Mouse (Mus musculus) liver, embryonic 11.5 days (tissue): ENCODE results near the gene Fshb. TPM values are rescaled to one million over a fixed set of nuclear protein-coding genes. Genes with fewer than 3 reads are reported as not detected.

Source experiments
- ATAC-seq: fragments of 200-750 bp; cut with Nextera tagmentation; replicated peaks from 2 replicates; pipeline ENCODE4 v1.8.0; 2017; ENCODE audit warnings: moderate number of reproducible peaks, mild to moderate bottlenecking, moderate TSS enrichment, moderate library complexity; ENCODE audit not compliant: low FRiP score
- DNase-seq: peaks from one replicate; pipeline ENCODE4 v3.0.0-alpha.2; 2017; ENCODE audit warnings: low spot score
- H3K27ac ChIP-seq: fragments of 300-500 bp; sonication (generic); 2 replicates; pipeline ENCODE4 v1.5.1; 2014; ENCODE audit warnings: mild to moderate bottlenecking, low read depth, low read length, control low read depth
- H3K27me3 ChIP-seq: fragments of 300-500 bp; sonication (generic); replicated peaks from 2 replicates; pipeline ENCODE4 v1.6.1; 2014; ENCODE audit warnings: low read length, mixed read lengths; ENCODE audit not compliant: control insufficient read depth, insufficient read depth
- H3K36me3 ChIP-seq: fragments of 300-500 bp; sonication (generic); 2 replicates; pipeline ENCODE4 v1.6.1; 2014; ENCODE audit warnings: mild to moderate bottlenecking, low read length, moderate library complexity, mixed read lengths; ENCODE audit not compliant: control insufficient read depth, insufficient read depth
- H3K4me1 ChIP-seq: fragments of 300-500 bp; sonication (generic); replicated peaks from 2 replicates; pipeline ENCODE4 v1.6.1; 2014; ENCODE audit warnings: low read length, mixed read lengths; ENCODE audit not compliant: control insufficient read depth, insufficient read depth
- H3K4me2 ChIP-seq: fragments of 300-500 bp; sonication (generic); 2 replicates; pipeline ENCODE4 v1.6.1; 2014; ENCODE audit warnings: mild to moderate bottlenecking, control low read depth, moderate library complexity
- H3K4me3 ChIP-seq: fragments of 300-500 bp; sonication (generic); 2 replicates; pipeline ENCODE4 v1.5.1; 2014; ENCODE audit warnings: low read depth, low read length, control low read depth
- H3K9ac ChIP-seq: fragments of 300-500 bp; sonication (generic); 2 replicates; pipeline ENCODE4 v1.6.1; 2014; ENCODE audit warnings: low read depth, low read length, control low read depth
- H3K9me3 ChIP-seq: fragments of 300-500 bp; sonication (generic); 2 replicates; pipeline ENCODE4 v1.6.1; 2016; ENCODE audit warnings: low read length, inconsistent platforms, mixed read lengths; ENCODE audit not compliant: control insufficient read depth
- WGBS: fragments of 180-500 bp; shearing (Covaris S2); extraction: QIAGEN DNeasy Blood & Tissue Kit; methylation state at CpG from one replicate; pipeline ENCODE4 v1.1.7; 2014; 5-methylcytosine and 5-hydroxymethylcytosine counted together
- polyA plus RNA-seq: library from polyadenylated mRNA; unstranded; fragments of >200 nt; fragmentation: Nextera tagmentation; extraction: Ambion mirVana; gene quantifications from 2 replicates; pipeline ENCODE4 v1.2.1, GENCODE M21; 2014

The Fshb gene
- not detected in 2 replicates for polyA plus RNA-seq

DNA sequence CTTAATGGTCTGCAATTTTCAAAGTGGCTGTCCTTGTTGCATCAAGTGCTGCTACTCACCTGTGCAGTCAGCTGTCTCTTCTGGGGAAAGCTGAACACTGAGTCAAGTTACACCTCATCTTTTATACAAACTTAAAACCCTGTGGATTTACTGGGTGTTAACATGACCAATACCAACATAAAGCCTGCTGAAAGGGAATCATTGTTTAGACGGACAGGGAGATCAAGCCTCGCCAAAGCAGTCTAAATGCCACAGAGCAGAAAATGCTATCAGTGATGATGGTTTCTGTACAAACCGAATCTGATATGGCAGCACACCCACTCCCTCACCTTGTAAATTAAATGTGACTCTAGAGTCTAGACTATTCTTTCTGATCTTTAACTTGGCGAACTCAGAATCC lies at the start of gene Fshb:
Gene Fshb, minus strand, starts transcription at position 101 of the 400 bp plus-strand sequence.
- Histone ChIP-seq H3K9ac (no peak within 1 kb of the TSS), H3K9me3 (no peaks in the 10 kb centered on the region), H3K27ac (no peak within 1 kb of the TSS), H3K4me1 (no peaks in the 10 kb centered on the region), H3K4me2 (no peak within 1 kb of the TSS), H3K4me3 (no peak within 1 kb of the TSS), H3K36me3 (no peaks in the 10 kb centered on the region), H3K27me3 (no peaks in the 10 kb centered on the region)
- 75% methylated on average over 4 of the region's 4 CpGs for WGBS
- ATAC-seq (no peak), DNase-seq (no peak)

DNA sequence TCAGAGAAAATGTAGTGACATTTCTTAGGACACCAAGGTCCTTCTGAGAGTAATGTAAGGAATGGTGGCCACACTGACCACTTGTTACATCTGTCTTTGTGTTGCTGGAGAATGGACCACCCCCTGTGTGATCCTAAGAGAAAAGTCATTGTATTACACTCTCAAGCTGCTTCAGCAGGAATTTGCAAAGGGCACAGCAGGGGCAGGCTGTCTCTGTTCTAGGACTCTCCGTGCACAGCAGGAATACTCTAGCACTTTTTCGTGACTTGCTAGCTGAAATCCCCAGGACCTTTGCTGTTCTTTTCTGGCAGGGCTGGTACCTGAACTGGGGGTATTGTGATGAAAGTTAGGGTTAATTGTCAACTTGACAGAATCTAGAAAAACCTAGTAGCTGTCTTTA lies 24.8 kb upstream of the Fshb start:
- Histone ChIP-seq H3K4me2 (no peak overlapping the region), H3K4me1 (no peaks in the 10 kb centered on the region), H3K9me3 (no peaks in the 10 kb centered on the region), H3K36me3 (no peaks in the 10 kb centered on the region), H3K27ac (no peak overlapping the region), H3K4me3 (no peak overlapping the region), H3K27me3 (no peaks in the 10 kb centered on the region), H3K9ac (no peak overlapping the region)
- DNase-seq (no peak), ATAC-seq (no peak)
- WGBS = 34% methylated on average over 2 of the region's 2 CpGs

DNA sequence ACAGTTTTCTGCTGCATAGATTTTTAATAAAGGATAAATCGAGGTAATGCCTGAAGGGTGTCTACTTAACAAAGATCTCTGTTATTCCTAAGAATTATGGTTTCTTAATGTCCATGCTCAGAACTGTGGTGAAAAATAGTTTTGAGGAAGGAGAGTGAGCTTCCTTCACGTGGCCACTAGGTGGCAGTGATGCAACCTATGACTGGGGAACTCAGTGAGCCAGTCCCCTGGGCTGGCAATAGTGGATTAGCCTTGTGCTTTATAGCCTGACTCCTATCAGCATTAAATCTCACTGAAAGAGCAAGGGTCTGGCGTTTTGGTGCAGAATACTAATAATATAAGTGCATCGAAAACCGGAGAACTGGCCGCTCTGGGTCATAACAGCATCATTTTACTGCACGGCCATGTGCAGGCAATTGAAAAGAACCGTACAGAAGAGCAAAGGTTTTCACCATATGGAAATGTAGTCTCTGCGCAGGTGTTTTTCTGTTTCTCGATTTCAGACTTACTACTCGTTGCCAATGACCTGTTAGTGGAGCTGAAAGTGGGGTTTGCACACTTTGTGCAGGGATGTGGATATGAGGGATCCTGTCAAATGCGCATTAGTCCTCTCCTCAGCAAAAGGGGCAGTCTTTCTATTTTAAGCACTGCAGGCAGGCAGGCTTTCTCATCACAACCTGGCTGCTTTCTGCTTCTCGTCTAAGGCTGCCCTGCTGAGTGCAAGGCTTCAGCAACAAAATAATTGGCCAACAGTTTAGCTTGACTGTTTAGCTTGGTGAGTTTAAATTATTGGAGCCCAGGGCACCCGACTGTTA lies 23.8 kb upstream of the Fshb start:
- no peak overlapping the region for H3K9ac ChIP-seq
- no peaks in the 10 kb centered on the region for H3K9me3 ChIP-seq
- 49% methylated on average over 14 of the region's 14 CpGs for WGBS
- no peak overlapping the region for H3K4me3 ChIP-seq
- H3K36me3 ChIP-seq = no peaks in the 10 kb centered on the region
- DNase-seq (no peak), ATAC-seq (no peak)
- no peak overlapping the region for H3K4me2 ChIP-seq
- H3K27me3 ChIP-seq = no peaks in the 10 kb centered on the region
- no peaks in the 10 kb centered on the region for H3K4me1 ChIP-seq
- no peak overlapping the region for H3K27ac ChIP-seq

DNA sequence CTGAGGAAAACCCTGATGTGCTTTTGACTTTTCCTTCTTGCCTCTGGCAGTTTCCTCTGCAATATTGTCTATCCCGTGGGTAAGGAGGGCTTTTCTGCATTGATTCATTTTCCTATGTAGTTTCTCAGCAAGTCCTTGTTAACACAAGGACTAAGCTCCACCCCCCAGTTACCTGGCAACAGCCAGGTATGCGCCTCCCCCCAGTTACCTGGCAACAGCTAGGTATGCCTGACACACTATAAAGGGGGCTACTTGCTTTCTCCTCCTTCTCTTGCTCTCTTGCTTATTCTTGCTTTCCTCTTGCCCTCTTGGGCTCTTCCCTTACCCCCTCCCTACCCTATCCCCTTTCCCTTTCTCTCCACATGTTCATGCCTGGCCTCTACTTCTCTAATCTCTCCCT lies 3.8 kb upstream of the Fshb start:
- Histone ChIP-seq H3K4me1 (no peaks in the 10 kb centered on the region), H3K27me3 (no peaks in the 10 kb centered on the region)
- ATAC-seq = no peak

DNA sequence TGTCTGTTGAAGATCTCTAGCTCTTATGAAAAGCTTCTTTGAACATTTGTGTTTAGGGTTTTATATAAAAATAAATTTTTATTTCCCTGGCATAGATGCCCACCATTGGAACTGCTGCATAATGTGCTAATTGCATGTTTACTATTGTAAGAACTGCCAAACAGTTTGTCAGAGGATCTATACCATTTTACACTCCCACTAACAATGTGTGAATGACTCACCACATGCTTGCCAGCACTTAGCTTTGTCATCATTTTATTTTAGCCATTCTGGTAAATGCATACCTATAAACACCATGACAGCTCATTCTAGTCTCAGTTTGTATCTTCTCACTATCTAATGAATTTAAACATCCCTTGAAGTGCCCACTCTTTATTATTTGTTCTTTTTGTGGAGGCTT lies 13.5 kb downstream of the Fshb start:
- Histone ChIP-seq H3K27me3 (no peaks in the 10 kb centered on the region), H3K27ac (no peak overlapping the region), H3K4me3 (no peak overlapping the region), H3K4me1 (no peaks in the 10 kb centered on the region), H3K4me2 (no peak overlapping the region), H3K9ac (no peak overlapping the region), H3K9me3 (no peaks in the 10 kb centered on the region), H3K36me3 (no peaks in the 10 kb centered on the region)
- ATAC-seq (no peak), DNase-seq (no peak)

More for the DNA sequence above, 3.8 kb upstream of the Fshb start:
- H3K27ac ChIP-seq = no peak overlapping the region
- WGBS = 44% methylated on average over 2 of the region's 2 CpGs
- no peak overlapping the region for H3K9ac ChIP-seq
- no peak overlapping the region for H3K4me3 ChIP-seq
- no peaks in the 10 kb centered on the region for H3K36me3 ChIP-seq
- no peaks in the 10 kb centered on the region for H3K9me3 ChIP-seq
- H3K4me2 ChIP-seq = no peak overlapping the region
- no peak for DNase-seq

DNA sequence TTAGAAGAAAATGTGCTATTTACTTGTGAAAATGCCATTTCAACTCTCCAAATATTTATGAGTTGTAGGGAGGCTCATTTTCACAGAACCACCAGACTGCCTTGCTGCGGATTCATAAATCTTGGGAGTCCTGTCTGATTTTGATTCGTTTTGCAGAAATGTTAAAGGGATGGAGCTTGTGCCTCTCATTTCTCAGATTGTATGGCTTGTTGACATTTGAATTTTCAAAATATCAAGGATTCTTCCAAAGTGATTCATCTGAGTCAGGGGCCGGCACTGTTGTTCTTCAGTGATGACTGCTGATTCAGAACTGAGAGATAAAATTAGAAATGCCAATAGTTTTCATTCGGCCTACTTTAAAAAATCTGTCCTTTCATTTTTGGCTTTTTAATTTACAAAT lies 18.6 kb downstream of the Fshb start:
- no peaks in the 10 kb centered on the region for H3K4me1 ChIP-seq
- 75% methylated on average over 4 of the region's 4 CpGs for WGBS

DNA sequence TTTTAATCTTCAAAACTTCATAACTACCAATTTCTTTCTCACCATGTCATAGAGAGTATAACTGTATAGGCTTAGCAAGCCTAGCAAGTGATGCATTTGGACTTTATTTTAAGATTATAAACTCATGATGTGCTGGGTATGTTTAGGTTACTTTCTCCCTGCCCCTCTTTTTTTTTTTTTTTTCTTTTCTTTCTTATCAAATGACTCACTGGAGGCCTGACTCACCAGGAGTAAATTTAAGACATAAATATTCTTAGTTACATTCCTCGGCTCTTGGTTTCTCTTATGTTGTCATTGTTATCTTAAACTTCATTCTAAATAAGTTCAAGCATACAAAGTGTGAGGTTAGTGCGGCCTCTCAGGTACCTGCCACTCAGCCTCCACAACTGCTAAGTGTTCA lies 23.5 kb downstream of the Fshb start:
- H3K4me1 ChIP-seq = no peaks in the 10 kb centered on the region
- no peak for DNase-seq
- no peak overlapping the region for H3K9ac ChIP-seq
- no peaks in the 10 kb centered on the region for H3K36me3 ChIP-seq
- WGBS = 70% methylated on average over 2 of the region's 2 CpGs
- ATAC-seq = no peak
- H3K4me2 ChIP-seq = no peak overlapping the region
- H3K27me3 ChIP-seq = no peaks in the 10 kb centered on the region
- H3K4me3 ChIP-seq = no peak overlapping the region
- no peak overlapping the region for H3K27ac ChIP-seq
- no peaks in the 10 kb centered on the region for H3K9me3 ChIP-seq

More for the DNA sequence above, 18.6 kb downstream of the Fshb start:
- Histone ChIP-seq H3K36me3 (no peaks in the 10 kb centered on the region), H3K27me3 (no peaks in the 10 kb centered on the region), H3K4me2 (no peak overlapping the region), H3K27ac (no peak overlapping the region), H3K9me3 (no peaks in the 10 kb centered on the region), H3K9ac (no peak overlapping the region), H3K4me3 (no peak overlapping the region)
- ATAC-seq (no peak), DNase-seq (no peak)

DNA sequence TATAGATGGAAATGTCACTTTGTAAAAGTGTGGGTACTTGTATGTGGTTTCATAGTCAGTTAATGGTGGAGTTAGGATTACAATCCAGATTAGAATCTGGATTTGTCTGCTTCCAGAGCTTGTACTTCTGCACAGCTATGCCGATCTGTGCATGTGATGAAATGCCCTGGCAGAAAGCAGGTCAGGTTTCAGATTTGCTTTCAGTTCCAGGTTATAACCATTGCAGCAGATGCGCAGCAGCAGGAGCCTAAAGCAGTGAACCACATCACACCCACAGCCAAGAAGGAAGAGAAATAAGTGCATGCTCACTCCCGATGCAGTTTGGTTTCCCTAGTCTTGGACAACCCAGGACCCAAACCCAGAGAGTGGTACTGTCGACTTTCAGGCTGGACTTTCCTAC lies 34.8 kb downstream of the Fshb start:
- Histone ChIP-seq H3K27me3 (no peaks in the 10 kb centered on the region), H3K36me3 (no peaks in the 10 kb centered on the region), H3K9ac (no peak overlapping the region), H3K4me1 (no peaks in the 10 kb centered on the region), H3K9me3 (no peaks in the 10 kb centered on the region), H3K4me2 (no peak overlapping the region), H3K27ac (no peak overlapping the region), H3K4me3 (no peak overlapping the region)
- DNase-seq (no peak), ATAC-seq (no peak)
- WGBS = 80% methylated on average over 4 of the region's 4 CpGs

DNA sequence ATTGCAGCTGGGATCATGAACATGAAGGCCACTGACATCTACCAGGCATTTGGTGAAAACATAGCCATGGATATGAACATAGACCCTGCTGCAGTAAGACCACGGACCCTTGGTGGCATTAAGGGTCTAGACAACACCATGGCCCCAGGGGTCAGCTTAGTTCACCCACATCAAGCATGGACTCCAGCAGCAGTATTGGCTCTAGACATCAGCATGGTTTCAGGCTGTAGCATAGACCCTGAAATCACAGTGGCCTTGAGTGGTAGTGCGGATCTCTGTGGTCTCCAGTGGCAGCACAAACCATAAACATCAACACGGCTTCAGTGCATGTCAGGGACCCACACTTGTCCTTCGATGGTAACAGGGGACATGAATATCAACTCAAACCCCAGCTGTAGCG lies 36.7 kb downstream of the Fshb start:
- no peaks in the 10 kb centered on the region for H3K27me3 ChIP-seq
- no peak overlapping the region for H3K9ac ChIP-seq
- no peaks in the 10 kb centered on the region for H3K9me3 ChIP-seq
- H3K27ac ChIP-seq = no peak overlapping the region
- 85% methylated on average over 5 of the region's 5 CpGs for WGBS
- H3K4me3 ChIP-seq = no peak overlapping the region
- no peaks in the 10 kb centered on the region for H3K4me1 ChIP-seq
- no peak overlapping the region for H3K4me2 ChIP-seq
- no peaks in the 10 kb centered on the region for H3K36me3 ChIP-seq
- DNase-seq (no peak), ATAC-seq (no peak)
